In genomic region chr7:27447419-27448286, GRCm38 (mm10) we compare ENCODE assay signal across 8 mouse cellular contexts. TPM values are rescaled to one million over a fixed set of nuclear protein-coding genes. Genes with fewer than 3 reads are reported as not detected.
A peak's percentile ranks its signal among the peaks of the same experiment; 100 is the strongest.
DNase-seq lines count a peak whose midpoint lies in the region; ATAC-seq and TF ChIP-seq lines count a peak whose summit lies in the region.

Gene Sptbn4 (minus strand): TSS chr7:27447686.
Gene Blvrb (plus strand): TSS chr7:27447978.

- TF ChIP-seq POLR2A in CH12.LX (IDR thresholded peaks at IDR 0.05; ENCODE audit: low read depth, low read length): peak; percentile 59

- H3K9ac ChIP-seq in CH12.LX (ENCODE audit: insufficient read depth, low read depth): peak within 1 kb of the TSS; percentile 62
- H3K9ac ChIP-seq in forebrain, embryonic 11.5 days (ENCODE audit: low read length): peak within 1 kb of the TSS; percentile 64
- peak within 1 kb of the TSS; percentile 82 for H3K9ac ChIP-seq in heart, embryonic 16.5 days (ENCODE audit: low read length)
- H3K9ac ChIP-seq in liver, embryonic 15.5 days: peak within 1 kb of the TSS; percentile 93
- peak within 1 kb of the TSS; percentile 68 for H3K9ac ChIP-seq in neural tube, embryonic 12.5 days

- H3K79me2 ChIP-seq in CH12.LX (replicated peaks; ENCODE audit: control insufficient read depth, extremely low read depth, insufficient read depth, poor library complexity, severe bottlenecking): no peaks in the 10 kb centered on the region

- TF ChIP-seq RAD21 in CH12.LX (IDR thresholded peaks at IDR 0.05; ENCODE audit: low read depth, low read length): no peak

- H3K27ac ChIP-seq in CH12.LX (ENCODE audit: insufficient read depth, low read depth): no peak within 1 kb of the TSS
- 0 out of 2 replicates have a peak within 1 kb of the TSS, but pooled peaks have one; percentile 3 for H3K27ac ChIP-seq in forebrain, embryonic 11.5 days (ENCODE audit: low read depth, low read length)
- peak within 1 kb of the TSS; percentile 35; the same call in 1 of the 2 replicates for H3K27ac ChIP-seq in heart, embryonic 16.5 days (ENCODE audit: low read length)
- H3K27ac ChIP-seq in liver, embryonic 15.5 days (replicated peaks): peak within 1 kb of the TSS; percentile 97
- no peak within 1 kb of the TSS for H3K27ac ChIP-seq in neural tube, embryonic 12.5 days

- ATAC-seq in forebrain, embryonic 11.5 days (replicated peaks; ENCODE audit: low FRiP score): peak; percentile 97
- ATAC-seq in heart, embryonic 16.5 days (replicated peaks; ENCODE audit: extremely low read depth, insufficient read depth, low FRiP score): peak; percentile 94
- ATAC-seq in liver, embryonic 15.5 days (ENCODE audit: insufficient read depth): peak; percentile 78
- peak; percentile 93 for ATAC-seq in neural tube, embryonic 12.5 days (ENCODE audit: low FRiP score, low read depth)

- peak within 1 kb of the TSS; percentile 37 to 74 (median 53) for H3K4me3 ChIP-seq in CH12.LX (replicated peaks in 1 of 3; ENCODE audit: low read depth in 2 of 3, low read length in 2 of 3, poor library complexity in 1 of 3)
- H3K4me3 ChIP-seq in forebrain, embryonic 11.5 days (ENCODE audit: low read depth, low read length): peak within 1 kb of the TSS; percentile 54
- peak within 1 kb of the TSS; percentile 73 for H3K4me3 ChIP-seq in heart, embryonic 16.5 days (ENCODE audit: low read length)
- peak within 1 kb of the TSS; percentile 80 for H3K4me3 ChIP-seq in liver, embryonic 15.5 days (replicated peaks)
- peak within 1 kb of the TSS; percentile 54 for H3K4me3 ChIP-seq in neural tube, embryonic 12.5 days

- H3K4me2 ChIP-seq in CH12.LX (ENCODE audit: insufficient read depth, low read depth, poor library complexity, severe bottlenecking): peak within 1 kb of the TSS; percentile 85
- H3K4me2 ChIP-seq in forebrain, embryonic 11.5 days (ENCODE audit: low read depth, low read length, severe bottlenecking): peak within 1 kb of the TSS; percentile 93
- peak within 1 kb of the TSS; percentile 99 for H3K4me2 ChIP-seq in heart, embryonic 16.5 days (ENCODE audit: low read depth, low read length)
- H3K4me2 ChIP-seq in liver, embryonic 15.5 days: peak within 1 kb of the TSS; percentile 90
- H3K4me2 ChIP-seq in neural tube, embryonic 12.5 days (replicated peaks): peak within 1 kb of the TSS; percentile 88

- WGBS in forebrain, embryonic 11.5 days: under 1% methylated on average over 53 of the region's 54 CpGs
- WGBS in heart, embryonic 16.5 days: 1% methylated on average over 54 of the region's 54 CpGs
- WGBS in liver, embryonic 15.5 days (ENCODE audit: insufficient replicate concordance): 1% methylated on average over 54 of the region's 54 CpGs
- WGBS in neural tube, embryonic 12.5 days: 1% methylated on average over 54 of the region's 54 CpGs

- in situ Hi-C loops in CH12.LX (cut with MboI; ENCODE audit: low pct_ligation_motif_present, low pct_unique_long_range_greater_than_20kb, low sequenced_read_pairs): no loop called here

- dilution Hi-C loops in CH12.LX (cut with MboI; ENCODE audit: extremely low pct_ligation_motif_present, extremely low pct_unique_long_range_greater_than_20kb, low sequenced_read_pairs): no loop called here

- no peak for TF ChIP-seq CTCF in CH12.LX (conservative IDR thresholded peaks at IDR 0.05 in 1 of 2, IDR thresholded peaks at IDR 0.05 in 1 of 2; ENCODE audit: low read depth in 2 of 2, low read length in 2 of 2)

- peaks cover 2% of the 10 kb centered on the region for H3K9me3 ChIP-seq in CH12.LX (replicated peaks; ENCODE audit: low read length)
- no peaks in the 10 kb centered on the region; the same call in 1 of the 2 replicates for H3K9me3 ChIP-seq in forebrain, embryonic 11.5 days (ENCODE audit: control insufficient read depth, low read length)
- H3K9me3 ChIP-seq in heart, embryonic 16.5 days (replicated peaks; ENCODE audit: control insufficient read depth, low read length): no peaks in the 10 kb centered on the region
- no peaks in the 10 kb centered on the region for H3K9me3 ChIP-seq in liver, embryonic 15.5 days (replicated peaks)
- H3K9me3 ChIP-seq in neural tube, embryonic 12.5 days: no peaks in the 10 kb centered on the region

- peak; percentile 100 for DNase-seq in CH12.LX (ENCODE audit: extremely low read depth)
- DNase-seq in c-Kit-positive CD71-positive TER-119-negative erythroid progenitor cells, embryonic 14.5 days (ENCODE audit: low read depth): peak; percentile 100
- DNase-seq in forebrain, embryonic 11.5 days (ENCODE audit: low spot score): peak; percentile 98
- peak; percentile 99 for DNase-seq in kidney, postnatal 36 days
- DNase-seq in telencephalon, adult 2 months (ENCODE audit: low read depth, low spot score): peak; percentile 99

- H3K27me3 ChIP-seq in CH12.LX (replicated peaks): peaks cover 41% of the 10 kb centered on the region
- H3K27me3 ChIP-seq in forebrain, embryonic 11.5 days (ENCODE audit: control insufficient read depth, insufficient read depth, low read length): peaks cover 26% of the 10 kb centered on the region
- H3K27me3 ChIP-seq in heart, embryonic 16.5 days (ENCODE audit: control insufficient read depth, insufficient read depth, low read length): peaks cover 16% of the 10 kb centered on the region
- peaks cover 46% of the 10 kb centered on the region for H3K27me3 ChIP-seq in liver, embryonic 15.5 days
- H3K27me3 ChIP-seq in neural tube, embryonic 12.5 days (replicated peaks): peaks cover 25% of the 10 kb centered on the region

- no peak for TF ChIP-seq EP300 in CH12.LX (IDR thresholded peaks at IDR 0.05; ENCODE audit: low read length)

- H3K36me3 ChIP-seq in CH12.LX (replicated peaks in 1 of 2; ENCODE audit: control insufficient read depth in 1 of 2, insufficient read depth in 1 of 2, low read length in 1 of 2): no peaks in the 10 kb centered on the region
- no peaks in the 10 kb centered on the region for H3K36me3 ChIP-seq in forebrain, embryonic 11.5 days (ENCODE audit: control insufficient read depth, insufficient read depth, low read length)
- H3K36me3 ChIP-seq in heart, embryonic 16.5 days (ENCODE audit: control insufficient read depth, insufficient read depth): no peaks in the 10 kb centered on the region
- H3K36me3 ChIP-seq in liver, embryonic 15.5 days (replicated peaks): peaks cover 27% of the 10 kb centered on the region
- H3K36me3 ChIP-seq in neural tube, embryonic 12.5 days: no peaks in the 10 kb centered on the region

- peaks cover 10 to 33% of the 10 kb centered on the region in 2 experiments for H3K4me1 ChIP-seq in CH12.LX (ENCODE audit: control insufficient read depth in 1 of 2, insufficient read depth in 2 of 2)
- peaks cover 10% of the 10 kb centered on the region; the same call in 1 of the 2 replicates for H3K4me1 ChIP-seq in forebrain, embryonic 11.5 days (replicated peaks; ENCODE audit: control insufficient read depth, insufficient read depth, low read length)
- H3K4me1 ChIP-seq in heart, embryonic 16.5 days (ENCODE audit: control insufficient read depth, insufficient read depth, low read length): peaks cover 15% of the 10 kb centered on the region
- peaks cover 54% of the 10 kb centered on the region for H3K4me1 ChIP-seq in liver, embryonic 15.5 days (replicated peaks)
- H3K4me1 ChIP-seq in neural tube, embryonic 12.5 days: peaks cover 16% of the 10 kb centered on the region

TF ChIP-seq in CH12.LX, 34 proteins besides CTCF, POLR2A, EP300 and RAD21:
- TF ChIP-seq HCFC1 (IDR thresholded peaks at IDR 0.05; ENCODE audit: low read depth, low read length): no peak
- TF ChIP-seq MXI1 (IDR thresholded peaks at IDR 0.05; ENCODE audit: low read depth, low read length): peak; percentile 43; the same call in 1 of the 2 replicates
- TF ChIP-seq E2F4 (IDR thresholded peaks at IDR 0.05; ENCODE audit: insufficient replicate concordance, low read depth, low read length): 0 out of 2 replicates have a peak, but pooled peaks have one; percentile 11
- 0 out of 2 replicates have a peak, but pooled peaks have one; percentile 34 for TF ChIP-seq NRF1 (IDR thresholded peaks at IDR 0.05; ENCODE audit: low read depth, low read length)
- TF ChIP-seq NELFE (IDR thresholded peaks at IDR 0.05; ENCODE audit: low read depth, low read length): 0 out of 2 replicates have a peak, but pooled peaks have one; percentile 17
TF ChIP-seq in CH12.LX: peak in this region for 4.

RNA-seq across cellular contexts. Expression of gene Sptbn4, which starts in this region (rescaled TPM):
- 0.29 and 0.38 TPM in 2 replicates for total RNA-seq in CH12.LX (2012; rRNA removed)
- 0.18 and 0.21 TPM in 2 replicates for total RNA-seq in CH12.LX (2014; rRNA removed)
- polyA plus RNA-seq in CH12.LX (2012; ENCODE audit: insufficient read length, low read depth): 0.20 and 0.24 TPM in 2 replicates
- polyA plus RNA-seq in forebrain, embryonic 11.5 days (2014; fragmentation: Nextera tagmentation; extraction: Ambion mirVana): 0.19 and 0.28 TPM in 2 replicates
- polyA plus RNA-seq in heart, embryonic 16.5 days (2015; fragmentation: Nextera tagmentation; extraction: Ambion mirVana): 0.10 and 0.43 TPM in 2 replicates
- polyA plus RNA-seq in liver, embryonic 15.5 days (2015; fragmentation: Nextera tagmentation; extraction: Ambion mirVana): 0.06 and 0.09 TPM in 2 replicates
- polyA plus RNA-seq in neural tube, embryonic 12.5 days (2016; fragmentation: Nextera tagmentation; extraction: Ambion mirVana): 1.2 and 1.3 TPM in 2 replicates

RNA-seq across cellular contexts. Expression of gene Blvrb, which starts in this region (rescaled TPM):
- total RNA-seq in CH12.LX (2012; rRNA removed): 6.3 and 9.4 TPM in 2 replicates
- 2.8 and 4.3 TPM in 2 replicates for total RNA-seq in CH12.LX (2014; rRNA removed)
- polyA plus RNA-seq in CH12.LX (2012; ENCODE audit: insufficient read length, low read depth): 5.0 and 7.6 TPM in 2 replicates
- 34.4 and 38.0 TPM in 2 replicates for polyA plus RNA-seq in forebrain, embryonic 11.5 days (2014; fragmentation: Nextera tagmentation; extraction: Ambion mirVana)
- 48.3 and 52.3 TPM in 2 replicates for polyA plus RNA-seq in heart, embryonic 16.5 days (2015; fragmentation: Nextera tagmentation; extraction: Ambion mirVana)
- 920 and 1,009 TPM in 2 replicates for polyA plus RNA-seq in liver, embryonic 15.5 days (2015; fragmentation: Nextera tagmentation; extraction: Ambion mirVana)
- polyA plus RNA-seq in neural tube, embryonic 12.5 days (2016; fragmentation: Nextera tagmentation; extraction: Ambion mirVana): 21.6 and 23.0 TPM in 2 replicates

Comparison
In these comparisons a context has a peak if more than half of its experiments do, and no peak if none do; other contexts are left out.
1. RNA of gene Blvrb (polyA plus RNA-seq): 920 to 1,009 TPM in liver, embryonic 15.5 days; 48.3 to 52.3 TPM in heart, embryonic 16.5 days, 34.4 to 38.0 TPM in forebrain, embryonic 11.5 days, 21.6 to 23.0 TPM in neural tube, embryonic 12.5 days and 5.0 to 7.6 TPM in CH12.LX; every median in the first group is over 10 times any median in the second.
2. H3K27ac ChIP-seq: peak in forebrain, embryonic 11.5 days (single experiment), heart, embryonic 16.5 days (single experiment) and liver, embryonic 15.5 days (single experiment); none in CH12.LX (single experiment) and neural tube, embryonic 12.5 days (single experiment).
3. Peak in every context shown above with its lines, with median percentiles within 50 percentile points of each other: DNase-seq, H3K4me2 ChIP-seq, H3K4me3 ChIP-seq, H3K9ac ChIP-seq and ATAC-seq.